Mouse (Mus musculus): ENCODE results near the gene Relb. TPM values are rescaled to one million over a fixed set of nuclear protein-coding genes. Genes with fewer than 3 reads are reported as not detected.

The Relb gene
- total RNA-seq (2021): 1 to 10 TPM; 5.5 to 7.5 TPM

GRCm38 (mm10) chr7:19629361-19629734 is at the start of gene Relb:
Relb (minus strand) TSS chr7:19629438.
- intact Hi-C loops (cut with DNase I): no loop called here
- peak; percentile 92 for DNase-seq

GRCm38 (mm10) chr7:19678901-19679300 is 49.7 kb upstream of the Relb start:
- DNase-seq: no peak
- intact Hi-C loops (cut with DNase I): no loop called here

- DNase-seq: no peak
- intact Hi-C loops (cut with DNase I): no loop called here
These were observed 48.6 kb upstream of the Relb start, which contains the start of gene Apoc2 for GRCm38 (mm10) chr7:19677872-19678271. Apoc2 (minus strand) TSS chr7:19677941.

- no peak for DNase-seq
- intact Hi-C loops (cut with DNase I): no loop called here
These were observed 47.4 kb upstream of the Relb start for GRCm38 (mm10) chr7:19676662-19677061.

GRCm38 (mm10) chr7:19675824-19676223 is 46.6 kb upstream of the Relb start:
- intact Hi-C loops (cut with DNase I): no loop called here
- DNase-seq: no peak

GRCm38 (mm10) chr7:19673083-19673699 is 44.0 kb upstream of the Relb start:
- intact Hi-C loops (cut with DNase I): no loop called here
- no peak for DNase-seq

- intact Hi-C loops (cut with DNase I): no loop called here
- no peak for DNase-seq
These were observed 42.3 kb upstream of the Relb start for GRCm38 (mm10) chr7:19671511-19671910.

GRCm38 (mm10) chr7:19668947-19669721 is 39.9 kb upstream of the Relb start:
- peak; percentile 94 for DNase-seq
- intact Hi-C loops (cut with DNase I): no loop called here

GRCm38 (mm10) chr7:19667434-19667833 is 38.2 kb upstream of the Relb start:
- DNase-seq: no peak
- intact Hi-C loops (cut with DNase I): loop anchor here (1.0 kb wide), 1 partner anchor 34 kb away; no protein-coding TSS in a partner anchor

- intact Hi-C loops (cut with DNase I): loop anchor here (1.0 kb wide), 1 partner anchor 35 kb away; no protein-coding TSS in a partner anchor
- DNase-seq: no peak
These were observed 37.5 kb upstream of the Relb start for GRCm38 (mm10) chr7:19666750-19667149.

GRCm38 (mm10) chr7:19664955-19665841 is 36.0 kb upstream of the Relb start, which contains the start of gene Clptm1:
Clptm1 (minus strand) TSS chr7:19665033.
- DNase-seq: peak; percentile 97
- intact Hi-C loops (cut with DNase I): no loop called here

GRCm38 (mm10) chr7:19664455-19664954 is 35.3 kb upstream of the Relb start:
- DNase-seq: no peak
- intact Hi-C loops (cut with DNase I): no loop called here

GRCm38 (mm10) chr7:19663940-19664339 is 34.7 kb upstream of the Relb start:
- intact Hi-C loops (cut with DNase I): no loop called here
- DNase-seq: no peak

- intact Hi-C loops (cut with DNase I): no loop called here
- DNase-seq: no peak
These were observed 23.4 kb upstream of the Relb start for GRCm38 (mm10) chr7:19652614-19653013.

GRCm38 (mm10) chr7:19651063-19651786 is 22.0 kb upstream of the Relb start:
- no peak for DNase-seq
- intact Hi-C loops (cut with DNase I): no loop called here

GRCm38 (mm10) chr7:19641223-19641622 is 12.0 kb upstream of the Relb start:
- intact Hi-C loops (cut with DNase I): no loop called here
- no peak for DNase-seq

GRCm38 (mm10) chr7:19635074-19635827 is 6.0 kb upstream of the Relb start:
- intact Hi-C loops (cut with DNase I): loop anchor here (10.0 kb wide), 1 partner anchor 50 kb away; no protein-coding TSS in a partner anchor
- DNase-seq: no peak

- intact Hi-C loops (cut with DNase I): loop anchor here (10.0 kb wide), 1 partner anchor 50 kb away; no protein-coding TSS in a partner anchor
- DNase-seq: no peak
These were observed 5.4 kb upstream of the Relb start for GRCm38 (mm10) chr7:19634591-19634990.

GRCm38 (mm10) chr7:19633855-19634254 is 4.6 kb upstream of the Relb start:
- no peak for DNase-seq
- intact Hi-C loops (cut with DNase I): loop anchor here (10.0 kb wide), 1 partner anchor 49 kb away; no protein-coding TSS in a partner anchor

All from left cerebral cortex, postnatal 4 days (tissue).